Mouse (Mus musculus): ENCODE measurements around the gene Olfr510.
"Not testable (repeated sequence)": the region's sequence is repeated elsewhere in the genome, so short reads cannot be mapped to it uniquely, and the experiment has no call there.

Gene Olfr510

DNA sequence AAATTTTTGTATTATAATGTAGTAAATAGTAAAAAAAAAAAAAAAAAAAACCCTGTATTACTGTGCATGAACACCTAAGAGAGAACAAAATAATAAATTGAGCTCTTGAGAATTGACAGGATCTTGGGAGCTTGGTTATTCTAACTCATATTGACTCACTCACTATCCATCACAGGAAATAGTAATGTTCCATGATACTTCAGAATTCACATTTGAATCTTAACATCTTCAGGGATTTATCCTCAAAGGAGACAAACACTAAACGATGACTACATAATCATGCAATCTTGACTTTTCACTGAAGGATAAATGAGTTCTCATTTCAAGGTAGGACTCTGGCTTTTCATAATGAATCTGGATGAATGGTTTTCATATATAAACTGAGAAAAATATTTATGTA is at the start of gene Olfr510:
Gene Olfr510, plus strand, starts transcription at position 301 of the 400 bp plus-strand sequence.
- DNase-seq: no peak

DNA sequence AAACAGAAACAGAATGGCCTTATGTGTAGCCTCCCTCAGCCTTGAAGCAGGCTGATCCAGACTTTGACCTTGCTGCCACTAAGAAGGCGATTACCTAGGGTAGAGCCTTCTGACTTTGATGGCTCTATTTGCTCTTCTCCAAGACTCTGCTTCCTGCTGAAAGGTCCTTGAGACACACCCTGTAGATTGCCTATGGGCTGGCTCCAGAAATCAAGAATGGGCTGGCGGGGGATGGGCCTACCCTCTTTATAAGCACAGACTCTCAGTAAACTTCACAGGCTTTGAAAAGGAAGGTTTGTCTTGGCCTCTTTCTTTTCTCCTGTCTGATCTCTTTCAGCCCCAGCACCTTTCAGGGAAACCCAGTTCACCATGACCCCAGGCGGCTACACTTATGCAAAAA is 49.4 kb upstream of the Olfr510 start:
- DNase-seq: not testable (repeated sequence)

DNA sequence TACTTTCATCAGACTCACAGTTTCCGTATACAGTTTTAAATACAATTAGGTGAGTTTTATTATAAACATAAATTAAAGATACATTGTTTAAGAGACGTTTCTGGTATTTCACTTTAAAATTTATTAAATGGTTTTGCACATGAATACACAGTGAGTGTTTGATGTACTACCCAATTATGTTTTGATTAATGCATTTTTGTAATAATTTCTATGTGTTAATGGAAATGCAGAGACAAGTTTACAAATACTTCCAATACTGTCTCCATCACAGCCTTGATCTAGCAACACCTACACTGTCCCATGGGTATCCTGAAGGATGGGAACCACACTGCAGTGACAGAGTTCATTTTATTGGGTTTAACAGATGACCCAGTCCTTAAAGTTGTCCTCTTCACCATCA is 44.7 kb upstream of the Olfr510 start, which contains the start of gene Olfr507:
Gene Olfr507, plus strand, starts transcription at position 301 of the 400 bp plus-strand sequence.
- no peak for DNase-seq

DNA sequence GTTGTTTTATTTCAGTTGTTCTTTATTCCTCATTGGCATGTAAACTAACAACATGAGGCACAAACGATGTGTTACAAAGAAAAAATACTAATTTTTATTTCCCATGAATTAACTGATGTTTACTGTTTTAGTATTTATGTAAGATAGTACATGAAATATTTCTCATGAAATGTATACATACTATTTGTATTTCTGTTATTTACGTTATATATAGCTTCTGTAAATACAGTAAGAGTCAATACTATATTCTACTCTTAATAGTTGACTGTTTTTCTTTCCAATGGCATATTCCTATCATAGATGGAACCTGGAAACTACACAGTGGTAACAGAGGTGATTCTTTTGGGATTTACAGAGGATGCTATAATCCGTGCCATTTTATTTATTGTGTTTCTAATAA is 36.5 kb upstream of the Olfr510 start, which contains the start of gene Olfr508:
Gene Olfr508, plus strand, starts transcription at position 301 of the 400 bp plus-strand sequence.
- DNase-seq: no peak

DNA sequence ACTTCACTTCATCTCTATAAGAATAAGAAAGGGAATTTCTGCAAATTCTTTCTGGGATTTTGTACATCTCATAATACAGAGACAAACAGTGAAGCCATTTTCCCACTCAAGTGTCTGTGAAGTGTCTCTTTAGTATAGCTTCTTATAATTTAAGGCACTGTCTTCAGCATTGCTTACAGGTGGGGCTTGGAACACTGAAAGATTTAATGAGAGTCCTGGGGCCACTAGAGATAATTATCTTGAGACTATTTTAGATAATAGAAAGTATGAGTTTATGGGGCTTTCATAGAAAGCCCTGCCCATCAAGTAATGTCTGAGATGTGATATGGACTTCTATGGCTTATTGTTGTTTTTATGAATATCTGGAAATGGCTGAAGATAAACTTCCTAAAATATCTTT is 14.4 kb upstream of the Olfr510 start, which contains the start of gene Olfr509:
Gene Olfr509, minus strand, starts transcription at position 101 of the 400 bp plus-strand sequence.
- no peak for DNase-seq

DNA sequence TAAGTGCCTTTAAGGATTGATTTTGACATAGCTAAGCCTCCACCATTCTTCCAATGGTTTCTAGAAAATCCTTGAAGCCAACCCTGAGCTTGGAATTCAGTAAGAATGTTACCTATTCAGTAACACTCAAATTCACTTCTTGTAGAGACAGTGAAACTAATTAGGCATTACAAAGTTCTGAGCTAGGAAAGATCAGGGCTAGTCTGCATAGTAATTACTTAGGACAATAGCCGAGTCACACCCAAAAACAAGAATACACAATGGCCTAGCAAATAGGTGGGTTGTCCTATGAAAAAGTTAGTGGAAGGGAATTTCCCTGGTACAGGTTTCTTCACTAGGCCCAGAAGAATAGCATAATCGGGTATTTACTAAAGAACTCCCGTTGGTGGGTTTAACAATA is 3.8 kb upstream of the Olfr510 start:
- DNase-seq: no peak

DNA sequence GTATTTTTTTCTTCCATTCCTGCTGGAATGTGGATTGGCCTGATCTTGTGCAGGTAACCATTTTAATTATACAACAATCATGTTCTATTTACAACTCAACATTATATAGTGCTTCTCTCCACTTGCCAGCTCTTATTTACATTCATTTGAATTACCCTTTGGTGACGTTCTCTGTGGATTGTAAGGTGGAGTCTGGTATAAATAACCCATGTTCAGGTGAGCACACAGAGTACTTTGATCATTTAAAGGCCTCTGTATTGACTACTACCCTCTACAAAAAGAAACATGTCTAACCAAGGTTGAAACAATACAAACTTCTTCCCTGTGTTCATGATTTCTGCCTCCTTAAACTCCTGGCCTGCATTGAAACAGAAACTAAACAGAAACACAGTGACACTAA is 4.8 kb downstream of the Olfr510 start:
- no peak for DNase-seq

DNA sequence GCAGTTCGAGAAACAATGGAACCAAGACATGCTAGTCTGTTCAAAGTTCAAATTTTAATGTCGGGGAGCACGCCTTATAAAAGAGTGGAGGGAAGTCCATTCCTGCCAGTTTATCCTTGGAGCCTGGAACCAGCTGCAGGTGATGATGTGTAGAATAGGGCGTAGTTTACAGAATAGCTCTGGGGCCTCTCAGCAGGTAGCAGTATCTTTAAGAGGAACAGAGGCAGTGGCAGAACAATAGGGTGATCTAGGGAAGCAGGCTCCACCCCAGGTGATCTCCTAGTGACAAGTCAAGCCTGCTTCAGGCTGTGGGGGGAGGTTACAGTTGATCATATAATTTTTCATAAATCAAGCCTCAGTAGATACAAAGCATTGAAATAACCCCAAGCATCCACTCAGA is 12.7 kb downstream of the Olfr510 start:
- no peak for DNase-seq

DNA sequence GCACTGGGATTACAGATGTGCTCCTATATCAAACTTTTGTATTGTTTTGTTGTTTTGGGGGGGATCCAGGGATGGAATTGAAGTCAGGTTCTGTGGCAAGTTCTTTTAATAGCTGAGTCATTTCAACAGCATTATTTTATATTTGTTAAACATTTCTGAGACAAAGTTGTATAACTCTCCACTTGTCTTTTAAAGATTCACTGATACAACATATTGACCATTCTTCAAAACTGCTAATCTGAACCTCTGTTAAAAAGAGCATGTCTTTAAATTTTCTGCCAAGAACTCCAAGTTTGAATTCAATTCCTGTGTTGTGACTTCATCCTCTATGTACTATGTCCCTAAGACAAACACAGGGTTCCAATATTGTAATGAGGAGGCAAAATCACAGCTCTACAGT is 46.8 kb downstream of the Olfr510 start, which contains the start of gene Olfr512:
Gene Olfr512, plus strand, starts transcription at position 301 of the 400 bp plus-strand sequence.
- no peak for DNase-seq
